Mouse (Mus musculus) ES-Bruce4 (cell line): ENCODE results near the gene Srsf2.

ENCODE experiments used
- CTCF ChIP-seq: IDR thresholded peaks from one replicate; pipeline ENCODE4 v1.8.1; 2011; ENCODE audit warnings: low read depth, low read length
- EP300 ChIP-seq: IDR thresholded peaks from 2 replicates; pipeline ENCODE4 v1.6.1; 2011; ENCODE audit warnings: low read depth, low read length; ENCODE audit not compliant: insufficient read depth
- POLR2A ChIP-seq: IDR thresholded peaks from one replicate; pipeline ENCODE4 v1.8.1; 2011; ENCODE audit warnings: low read length; ENCODE audit not compliant: insufficient read depth

GRCm38 (mm10) chr11:116810528-116810927 lies 42.4 kb downstream of the Srsf2 start:
- no peak for TF ChIP-seq EP300
- TF ChIP-seq CTCF: no peak
- TF ChIP-seq POLR2A: no peak
